Mouse (Mus musculus): Measurements from ENCODE around the gene Rars2.

DNA sequence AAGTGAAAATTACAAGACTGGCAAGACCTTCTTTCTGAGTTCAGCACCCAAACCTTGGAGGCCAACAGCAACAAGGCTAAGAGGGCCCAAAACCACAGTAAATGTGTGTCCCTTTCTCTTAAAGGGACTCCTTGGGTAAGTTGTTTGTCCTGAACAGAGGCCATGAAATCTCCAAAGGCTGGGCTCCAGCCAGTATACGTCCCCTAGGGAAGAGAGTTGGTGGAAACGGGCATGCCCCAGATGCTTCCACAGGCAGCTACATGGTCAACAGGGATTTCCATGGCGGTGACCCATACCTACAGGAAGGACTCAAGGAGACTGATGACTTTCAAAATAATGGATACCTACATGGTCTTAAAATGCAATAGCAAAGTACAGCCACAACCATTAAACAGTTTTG lies 31.3 kb upstream of the Rars2 start:
- TF ChIP-seq CTCF (IDR thresholded peaks at IDR 0.05; ENCODE audit: control insufficient read depth, insufficient read depth, insufficient replicate concordance, low read depth, low read length) (no peak), POLR2A (IDR thresholded peaks at IDR 0.05; ENCODE audit: control insufficient read depth, low read depth, low read length) (no peak)
